Mouse (Mus musculus): ENCODE results near the gene Colq. TPM values are rescaled to one million over a fixed set of nuclear protein-coding genes. Genes with fewer than 3 reads are reported as not detected.
A peak's percentile ranks its signal among the peaks of the same experiment; 100 is the strongest.
"Not testable (repeated sequence)": the region's sequence is repeated elsewhere in the genome, so short reads cannot be mapped to it uniquely, and the experiment has no call there.

Gene Colq
- not detected for total RNA-seq (2021)
- long read RNA-seq, experiment 1, result 0 reads
- long read RNA-seq, experiment 2, result 0 reads

- DNase-seq, result no peak
Observed at GRCm38 (mm10) chr14:31591243-31591642, at the start of gene Colq. Colq (minus strand) TSS chr14:31591343.

GRCm38 (mm10) chr14:31640346-31640889, 49.3 kb upstream of the Colq start, which contains the start of gene Gm49387:
Gm49387 (minus strand) TSS chr14:31640878.
- no peak for DNase-seq

GRCm38 (mm10) chr14:31630677-31631076, 39.5 kb upstream of the Colq start:
- no peak for DNase-seq

GRCm38 (mm10) chr14:31622748-31623147, 31.6 kb upstream of the Colq start:
- DNase-seq, result no peak

GRCm38 (mm10) chr14:31620591-31621223, 29.6 kb upstream of the Colq start:
- no peak for DNase-seq

GRCm38 (mm10) chr14:31617997-31618396, 26.9 kb upstream of the Colq start:
- no peak for DNase-seq

- DNase-seq, result no peak
Observed at GRCm38 (mm10) chr14:31617204-31617603, 26.1 kb upstream of the Colq start.

- DNase-seq, result no peak
Observed at GRCm38 (mm10) chr14:31613671-31614070, 22.5 kb upstream of the Colq start.

- no peak for DNase-seq
Observed at GRCm38 (mm10) chr14:31611986-31612385, 20.8 kb upstream of the Colq start.

GRCm38 (mm10) chr14:31605514-31605913, 14.4 kb upstream of the Colq start:
- peak in 1 of 2 experiments; percentile 9 for DNase-seq

- peak in 1 of 2 experiments; percentile 15 for DNase-seq
Observed at GRCm38 (mm10) chr14:31604916-31605315, 13.8 kb upstream of the Colq start.

- not testable (repeated sequence) for DNase-seq
Observed at GRCm38 (mm10) chr14:31602616-31602979, 11.5 kb upstream of the Colq start.

- no peak for DNase-seq
Observed at GRCm38 (mm10) chr14:31601908-31602615, 10.9 kb upstream of the Colq start.

GRCm38 (mm10) chr14:31597446-31597845, 6.3 kb upstream of the Colq start:
- DNase-seq, result no peak

GRCm38 (mm10) chr14:31596408-31596807, 5.3 kb upstream of the Colq start:
- DNase-seq, result no peak

- DNase-seq, result no peak
Observed at GRCm38 (mm10) chr14:31594693-31595092, 3.5 kb upstream of the Colq start.

GRCm38 (mm10) chr14:31593036-31593435, 1.9 kb upstream of the Colq start:
- no peak for DNase-seq

GRCm38 (mm10) chr14:31586451-31586850, 4.7 kb downstream of the Colq start:
- DNase-seq, result no peak

GRCm38 (mm10) chr14:31583082-31583481, 8.1 kb downstream of the Colq start:
- no peak for DNase-seq

GRCm38 (mm10) chr14:31577966-31578735, 13.0 kb downstream of the Colq start:
- DNase-seq, result no peak

GRCm38 (mm10) chr14:31576846-31577697, 14.1 kb downstream of the Colq start:
- no peak for DNase-seq

GRCm38 (mm10) chr14:31575866-31576265, 15.3 kb downstream of the Colq start:
- no peak for DNase-seq
